Mouse (Mus musculus): ENCODE results near the gene Bod1l. TPM values are rescaled to one million over a fixed set of nuclear protein-coding genes. Genes with fewer than 3 reads are reported as not detected.

The Bod1l gene
- total and polyA plus RNA-seq, 3 experiments: 8.9 to 16.5 (median 15.4) TPM

DNA sequence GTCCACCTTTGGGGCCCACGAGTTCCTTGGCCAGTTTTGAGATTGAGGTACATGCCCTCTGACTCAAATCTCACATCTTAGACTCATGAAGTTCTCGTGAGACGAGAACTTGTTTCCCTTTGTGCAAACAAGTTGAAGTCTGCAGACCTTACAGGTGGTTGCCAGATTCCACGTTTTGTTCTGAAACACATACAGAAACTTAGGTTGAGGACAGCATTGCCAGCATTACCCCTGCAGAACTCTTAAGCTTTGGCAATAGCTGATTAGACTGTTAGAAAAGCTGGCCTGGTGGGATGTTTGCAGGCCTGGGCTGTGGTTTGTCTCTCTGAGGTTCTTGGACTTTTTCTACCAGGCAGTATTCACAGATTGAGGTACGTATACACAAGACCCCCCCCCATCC, 86.8 kb downstream of the Bod1l start:
- TF ChIP-seq IRF4 (IDR thresholded peaks at IDR 0.05; ENCODE audit: low read depth, low read length) (no peak), ZKSCAN1 (IDR thresholded peaks at IDR 0.05; ENCODE audit: borderline replicate concordance, low read depth, low read length) (no peak), MYC (IDR thresholded peaks at IDR 0.05; ENCODE audit: low read depth, low read length) (no peak), ZNF384 (IDR thresholded peaks at IDR 0.05; ENCODE audit: low read depth, low read length) (no peak)
- Histone ChIP-seq H3K79me2 (replicated peaks; ENCODE audit: control insufficient read depth, extremely low read depth, insufficient read depth, poor library complexity, severe bottlenecking) (no peaks in the 10 kb centered on the region), H3K4me2 (ENCODE audit: insufficient read depth, low read depth, poor library complexity, severe bottlenecking) (no peak overlapping the region), H3K27ac (ENCODE audit: insufficient read depth, low read depth) (no peak overlapping the region), H3K9me3 (replicated peaks; ENCODE audit: low read length) (peaks cover 16% of the 10 kb centered on the region), H3K4me3 (replicated peaks in 1 of 3; ENCODE audit: low read depth in 2 of 3, low read length in 2 of 3, poor library complexity in 1 of 3) (no peak overlapping the region), H3K27me3 (replicated peaks) (no peaks in the 10 kb centered on the region), H3K9ac (ENCODE audit: insufficient read depth, low read depth) (no peak overlapping the region), H3K36me3 (replicated peaks in 1 of 2; ENCODE audit: control insufficient read depth in 1 of 2, insufficient read depth in 1 of 2, low read length in 1 of 2) (no peaks in the 10 kb centered on the region), H3K4me1 (ENCODE audit: control insufficient read depth in 1 of 2, insufficient read depth in 2 of 2) (no peaks in the 10 kb centered on the region)
- DNase-seq (ENCODE audit: extremely low read depth): no peak
- dilution Hi-C loops (cut with MboI; ENCODE audit: extremely low pct_ligation_motif_present, extremely low pct_unique_long_range_greater_than_20kb, low sequenced_read_pairs) (no loop called here), in situ Hi-C loops (cut with MboI; ENCODE audit: low pct_ligation_motif_present, low pct_unique_long_range_greater_than_20kb, low sequenced_read_pairs) (loop anchor here (25.0 kb wide), 1 partner anchor 620 kb away; no protein-coding TSS in a partner anchor)

DNA sequence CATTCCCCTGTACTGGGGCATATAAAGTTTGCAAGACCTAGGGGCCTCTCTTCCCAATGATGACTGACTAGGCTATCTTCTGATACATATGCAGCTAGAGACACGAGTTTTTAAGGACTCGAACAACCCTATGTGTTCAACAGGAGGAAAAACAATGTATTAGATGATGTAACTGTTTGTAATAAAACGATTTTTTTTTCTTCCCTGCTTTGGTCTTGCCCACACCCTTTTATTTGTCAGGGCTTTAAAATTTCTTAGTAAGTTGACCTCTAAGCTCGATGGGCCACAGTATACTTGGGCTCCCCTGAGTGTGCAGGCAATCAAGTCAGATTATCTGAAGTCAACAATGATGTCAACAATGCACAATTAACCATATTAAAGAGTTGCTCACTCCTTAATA, 87.7 kb downstream of the Bod1l start:
- Histone ChIP-seq H3K27ac (ENCODE audit: insufficient read depth, low read depth) (no peak overlapping the region), H3K4me2 (ENCODE audit: insufficient read depth, low read depth, poor library complexity, severe bottlenecking) (no peak overlapping the region), H3K79me2 (replicated peaks; ENCODE audit: control insufficient read depth, extremely low read depth, insufficient read depth, poor library complexity, severe bottlenecking) (no peaks in the 10 kb centered on the region), H3K36me3 (replicated peaks in 1 of 2; ENCODE audit: control insufficient read depth in 1 of 2, insufficient read depth in 1 of 2, low read length in 1 of 2) (no peaks in the 10 kb centered on the region), H3K4me1 (ENCODE audit: control insufficient read depth in 1 of 2, insufficient read depth in 2 of 2) (no peaks in the 10 kb centered on the region), H3K27me3 (replicated peaks) (no peaks in the 10 kb centered on the region), H3K9ac (ENCODE audit: insufficient read depth, low read depth) (no peak overlapping the region), H3K9me3 (replicated peaks; ENCODE audit: low read length) (peaks cover 7% of the 10 kb centered on the region), H3K4me3 (replicated peaks in 1 of 3; ENCODE audit: low read depth in 2 of 3, low read length in 2 of 3, poor library complexity in 1 of 3) (no peak overlapping the region)
- in situ Hi-C loops (cut with MboI; ENCODE audit: low pct_ligation_motif_present, low pct_unique_long_range_greater_than_20kb, low sequenced_read_pairs): loop anchor here (25.0 kb wide), 1 partner anchor 619 kb away; no protein-coding TSS in a partner anchor
- dilution Hi-C loops (cut with MboI; ENCODE audit: extremely low pct_ligation_motif_present, extremely low pct_unique_long_range_greater_than_20kb, low sequenced_read_pairs): no loop called here
- DNase-seq (ENCODE audit: extremely low read depth): no peak
- no peak for TF ChIP-seq POLR2AphosphoS2 (IDR thresholded peaks at IDR 0.05; ENCODE audit: low read depth, low read length)
- no peak for TF ChIP-seq TBP (conservative IDR thresholded peaks at IDR 0.05; ENCODE audit: low read depth, low read length)
- TF ChIP-seq USF2 (conservative IDR thresholded peaks at IDR 0.05; ENCODE audit: low read depth, low read length): no peak
- no peak for TF ChIP-seq BHLHE40 (IDR thresholded peaks at IDR 0.05; ENCODE audit: low read depth, low read length)
- no peak for TF ChIP-seq ZMIZ1 (IDR thresholded peaks at IDR 0.05; ENCODE audit: low read depth, low read length)
- no peak for TF ChIP-seq SIN3A (IDR thresholded peaks at IDR 0.05; ENCODE audit: low read length)
- no peak for TF ChIP-seq CTCF (conservative IDR thresholded peaks at IDR 0.05 in 1 of 2, IDR thresholded peaks at IDR 0.05 in 1 of 2; ENCODE audit: low read depth in 2 of 2, low read length in 2 of 2)
- no peak for TF ChIP-seq ELF1 (IDR thresholded peaks at IDR 0.05; ENCODE audit: low read depth, low read length)
- no peak for TF ChIP-seq JUND (conservative IDR thresholded peaks at IDR 0.05; ENCODE audit: low read depth, low read length)
- no peak for TF ChIP-seq TCF12 (IDR thresholded peaks at IDR 0.05; ENCODE audit: low read depth, low read length)
- TF ChIP-seq RCOR1 (conservative IDR thresholded peaks at IDR 0.05; ENCODE audit: low read depth, low read length): no peak
- no peak for TF ChIP-seq HCFC1 (IDR thresholded peaks at IDR 0.05; ENCODE audit: low read depth, low read length)
- TF ChIP-seq KAT2A (IDR thresholded peaks at IDR 0.05; ENCODE audit: insufficient replicate concordance, low read length): no peak
- TF ChIP-seq NELFE (IDR thresholded peaks at IDR 0.05; ENCODE audit: low read depth, low read length): no peak
- no peak for TF ChIP-seq CHD2 (IDR thresholded peaks at IDR 0.05; ENCODE audit: low read length)
- no peak for TF ChIP-seq ETS1 (conservative IDR thresholded peaks at IDR 0.05; ENCODE audit: low read depth, low read length)
- TF ChIP-seq ZKSCAN1 (IDR thresholded peaks at IDR 0.05; ENCODE audit: borderline replicate concordance, low read depth, low read length): no peak
- no peak for TF ChIP-seq JUN (IDR thresholded peaks at IDR 0.05; ENCODE audit: insufficient read depth, low read depth, low read length)
- no peak for TF ChIP-seq RAD21 (IDR thresholded peaks at IDR 0.05; ENCODE audit: low read depth, low read length)
- no peak for TF ChIP-seq NRF1 (IDR thresholded peaks at IDR 0.05; ENCODE audit: low read depth, low read length)

All from CH12.LX (cell line).